Mouse (Mus musculus): ENCODE measurements around the gene Yme1l1. TPM values are rescaled to one million over a fixed set of nuclear protein-coding genes. Genes with fewer than 3 reads are reported as not detected.

Gene Yme1l1
- polyA plus RNA-seq, 1 experiment from 2014 or later: 30.6 TPM

- H3K27ac ChIP-seq (ENCODE audit: low read length): no peak within 1 kb of the TSS
These were observed 50.9 kb downstream of the Yme1l1 start, which contains the start of gene 4931423N10Rik for GRCm38 (mm10) chr2:23207070-23207526. 4931423N10Rik (plus strand) TSS chr2:23207476.

GRCm38 (mm10) chr2:23213661-23214060 lies 57.5 kb downstream of the Yme1l1 start:
- H3K36me3 ChIP-seq (ENCODE audit: control insufficient read depth, insufficient read depth): no peaks in the 10 kb centered on the region
- no peak overlapping the region for H3K4me2 ChIP-seq (ENCODE audit: low read depth, low read length)
- 57% methylated on average over 5 of the region's 5 CpGs for WGBS (ENCODE audit: insufficient replicate concordance)
- ATAC-seq (ENCODE audit: low read depth): no peak
- no peaks in the 10 kb centered on the region for H3K4me1 ChIP-seq (ENCODE audit: control insufficient read depth, low read depth, low read length)
- no peak overlapping the region for H3K27ac ChIP-seq (ENCODE audit: low read length)
- no peak overlapping the region for H3K4me3 ChIP-seq (ENCODE audit: low read depth, low read length)
- H3K9me3 ChIP-seq (replicated peaks; ENCODE audit: control insufficient read depth, low read length): no peaks in the 10 kb centered on the region
- no peaks in the 10 kb centered on the region for H3K27me3 ChIP-seq (ENCODE audit: control insufficient read depth, insufficient read depth, low read depth, low read length)
- H3K9ac ChIP-seq (ENCODE audit: low read depth, low read length): no peak overlapping the region

More at GRCm38 (mm10) chr2:23207070-23207526, 50.9 kb downstream of the Yme1l1 start, which contains the start of gene 4931423N10Rik:
- Histone ChIP-seq H3K9ac (ENCODE audit: low read depth, low read length) (no peak within 1 kb of the TSS), H3K4me3 (ENCODE audit: low read depth, low read length) (no peak within 1 kb of the TSS), H3K27me3 (ENCODE audit: control insufficient read depth, insufficient read depth, low read depth, low read length) (no peaks in the 10 kb centered on the region), H3K4me2 (ENCODE audit: low read depth, low read length) (no peak within 1 kb of the TSS), H3K4me1 (ENCODE audit: control insufficient read depth, low read depth, low read length) (no peaks in the 10 kb centered on the region), H3K9me3 (replicated peaks; ENCODE audit: control insufficient read depth, low read length) (no peaks in the 10 kb centered on the region), H3K36me3 (ENCODE audit: control insufficient read depth, insufficient read depth) (no peaks in the 10 kb centered on the region)
- ATAC-seq (ENCODE audit: low read depth): no peak
- 65% methylated on average over 15 of the region's 15 CpGs for WGBS (ENCODE audit: insufficient replicate concordance)

DNA sequence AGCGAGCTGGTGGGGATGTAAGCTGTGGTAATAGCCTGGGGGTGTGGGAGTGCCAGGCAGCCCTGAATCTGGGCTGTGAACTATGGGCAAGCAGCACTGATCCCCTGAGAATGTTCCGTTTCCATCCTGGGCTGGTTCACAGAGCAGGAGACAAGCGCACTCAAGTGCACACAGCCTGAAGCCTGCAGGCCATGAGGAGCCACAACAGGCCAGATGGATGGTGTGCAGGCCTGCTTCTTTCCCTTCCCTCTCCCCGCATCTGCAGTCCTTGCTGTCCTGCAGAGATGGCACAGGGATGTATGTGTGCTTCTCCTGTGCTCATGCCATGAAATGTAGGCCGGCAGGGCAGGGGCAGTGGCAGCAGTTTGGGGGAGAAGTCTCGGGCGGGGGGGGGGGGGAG lies 69.0 kb downstream of the Yme1l1 start:
- Histone ChIP-seq H3K36me3 (ENCODE audit: control insufficient read depth, insufficient read depth) (no peaks in the 10 kb centered on the region), H3K9me3 (replicated peaks; ENCODE audit: control insufficient read depth, low read length) (no peaks in the 10 kb centered on the region), H3K4me2 (ENCODE audit: low read depth, low read length) (no peak overlapping the region), H3K27ac (ENCODE audit: low read length) (no peak overlapping the region), H3K4me3 (ENCODE audit: low read depth, low read length) (no peak overlapping the region), H3K27me3 (ENCODE audit: control insufficient read depth, insufficient read depth, low read depth, low read length) (no peaks in the 10 kb centered on the region), H3K4me1 (ENCODE audit: control insufficient read depth, low read depth, low read length) (no peaks in the 10 kb centered on the region), H3K9ac (ENCODE audit: low read depth, low read length) (no peak overlapping the region)
- 44% methylated on average over 6 of the region's 7 CpGs for WGBS (ENCODE audit: insufficient replicate concordance)
- no peak for ATAC-seq (ENCODE audit: low read depth)

GRCm38 (mm10) chr2:23228463-23228862 lies 72.3 kb downstream of the Yme1l1 start:
- no peak for ATAC-seq (ENCODE audit: low read depth)
- no peaks in the 10 kb centered on the region for H3K9me3 ChIP-seq (replicated peaks; ENCODE audit: control insufficient read depth, low read length)
- no peaks in the 10 kb centered on the region for H3K4me1 ChIP-seq (ENCODE audit: control insufficient read depth, low read depth, low read length)
- no peak overlapping the region for H3K9ac ChIP-seq (ENCODE audit: low read depth, low read length)
- H3K36me3 ChIP-seq (ENCODE audit: control insufficient read depth, insufficient read depth): no peaks in the 10 kb centered on the region
- H3K4me3 ChIP-seq (ENCODE audit: low read depth, low read length): no peak overlapping the region
- no peak overlapping the region for H3K4me2 ChIP-seq (ENCODE audit: low read depth, low read length)
- no peak overlapping the region for H3K27ac ChIP-seq (ENCODE audit: low read length)
- peaks cover 7% of the 10 kb centered on the region for H3K27me3 ChIP-seq (ENCODE audit: control insufficient read depth, insufficient read depth, low read depth, low read length)
- WGBS (ENCODE audit: insufficient replicate concordance): 39% methylated on average over 2 of the region's 2 CpGs

DNA sequence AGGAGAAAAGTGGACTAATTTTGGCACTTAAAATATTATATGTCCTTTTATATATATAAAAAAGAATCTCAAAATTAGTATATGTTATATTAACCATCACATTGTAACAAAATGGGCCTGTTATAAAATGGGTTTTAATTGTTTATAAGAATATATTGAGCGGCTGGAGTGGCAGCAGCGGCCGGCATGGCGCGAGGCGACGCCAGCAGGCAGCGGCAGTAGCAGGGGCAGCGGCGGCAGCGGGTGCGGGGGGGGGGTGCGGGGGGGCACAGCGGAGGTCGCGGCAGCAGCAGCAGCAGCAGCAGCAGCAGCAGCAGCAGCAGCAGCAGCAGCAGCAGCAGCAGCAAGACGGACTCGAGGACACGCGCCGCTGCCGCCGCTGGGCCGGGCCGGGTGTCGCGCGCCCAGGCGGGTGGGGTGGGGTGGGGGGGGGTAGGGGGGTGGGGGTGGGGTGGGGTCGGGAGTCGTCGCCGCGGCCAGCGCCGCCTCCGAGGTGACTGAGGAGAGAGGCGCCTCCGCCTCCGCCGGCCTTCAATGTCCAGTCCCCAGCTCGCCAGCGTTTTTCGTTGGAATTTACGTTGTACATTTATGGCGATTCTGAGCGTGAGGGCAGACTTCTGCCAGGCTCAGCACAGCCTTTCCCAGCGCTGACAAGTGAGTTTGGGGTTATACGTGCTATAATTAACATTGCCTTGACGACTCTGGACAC lies 78.0 kb downstream of the Yme1l1 start:
- under 1% methylated on average over 34 of the region's 50 CpGs for whole genome bisulfite sequencing (ENCODE audit: insufficient replicate concordance)
- Histone ChIP-seq H3K9me3 (replicated peaks; ENCODE audit: control insufficient read depth, low read length) (no peaks in the 10 kb centered on the region), H3K27ac (ENCODE audit: low read length) (no peak overlapping the region), H3K4me3 (ENCODE audit: low read depth, low read length) (peak overlapping the region; percentile 34), H3K4me2 (ENCODE audit: low read depth, low read length) (peak overlapping the region; percentile 46), H3K9ac (ENCODE audit: low read depth, low read length) (no peak overlapping the region), H3K27me3 (ENCODE audit: control insufficient read depth, insufficient read depth, low read depth, low read length) (peaks cover 19% of the 10 kb centered on the region), H3K36me3 (ENCODE audit: control insufficient read depth, insufficient read depth) (no peaks in the 10 kb centered on the region), H3K4me1 (ENCODE audit: control insufficient read depth, low read depth, low read length) (no peaks in the 10 kb centered on the region)
- ATAC-seq (ENCODE audit: low read depth): no peak

Other genes starting within 250 kb of the Yme1l1 start
- gene Abi1, start 116.1 kb upstream of the Yme1l1 start, polyA plus RNA-seq (2015; fragmentation: Nextera tagmentation; extraction: Ambion mirVana): 19.9 and 20.9 TPM in 2 replicates
- 18.5 and 20.1 TPM in 2 replicates for gene Acbd5, start 88.2 kb upstream of the Yme1l1 start, polyA plus RNA-seq (2015; fragmentation: Nextera tagmentation; extraction: Ambion mirVana)
- gene Mastl, start 345 bp upstream of the Yme1l1 start, polyA plus RNA-seq (2015; fragmentation: Nextera tagmentation; extraction: Ambion mirVana): 5.2 and 6.6 TPM in 2 replicates
- not detected in 2 replicates for gene 4931423N10Rik, start 51.1 kb downstream of the Yme1l1 start, polyA plus RNA-seq (2015; fragmentation: Nextera tagmentation; extraction: Ambion mirVana)
- not detected in 2 replicates for gene Nxph2, start 164.9 kb downstream of the Yme1l1 start, polyA plus RNA-seq (2015; fragmentation: Nextera tagmentation; extraction: Ambion mirVana)

Data from liver, embryonic 16.5 days (tissue).